Mouse (Mus musculus) heart, postnatal 10 days (tissue): Measurements from ENCODE around the gene Ttyh1. TPM values are rescaled to one million over a fixed set of nuclear protein-coding genes. Genes with fewer than 3 reads are reported as not detected.

Source experiments
- DNase-seq, 2 experiments: peaks; one replicate each; pipeline ENCODE4 v3.0.0; 2021
- intact Hi-C: fragments of 180-260 bp; cut with DNase I; formaldehyde crosslinking; loops from one replicate; pipeline ENCODE4 v1.15.1; 2025
- total RNA-seq, 2 experiments: library from RNA; stranded (reverse); gene quantifications; 2 replicates each; pipeline ENCODE4 v1.2.3; 2021

Ttyh1 gene
- total RNA-seq, 2 experiments from 2014 or later, result 1.4 to 2.3 TPM

DNA sequence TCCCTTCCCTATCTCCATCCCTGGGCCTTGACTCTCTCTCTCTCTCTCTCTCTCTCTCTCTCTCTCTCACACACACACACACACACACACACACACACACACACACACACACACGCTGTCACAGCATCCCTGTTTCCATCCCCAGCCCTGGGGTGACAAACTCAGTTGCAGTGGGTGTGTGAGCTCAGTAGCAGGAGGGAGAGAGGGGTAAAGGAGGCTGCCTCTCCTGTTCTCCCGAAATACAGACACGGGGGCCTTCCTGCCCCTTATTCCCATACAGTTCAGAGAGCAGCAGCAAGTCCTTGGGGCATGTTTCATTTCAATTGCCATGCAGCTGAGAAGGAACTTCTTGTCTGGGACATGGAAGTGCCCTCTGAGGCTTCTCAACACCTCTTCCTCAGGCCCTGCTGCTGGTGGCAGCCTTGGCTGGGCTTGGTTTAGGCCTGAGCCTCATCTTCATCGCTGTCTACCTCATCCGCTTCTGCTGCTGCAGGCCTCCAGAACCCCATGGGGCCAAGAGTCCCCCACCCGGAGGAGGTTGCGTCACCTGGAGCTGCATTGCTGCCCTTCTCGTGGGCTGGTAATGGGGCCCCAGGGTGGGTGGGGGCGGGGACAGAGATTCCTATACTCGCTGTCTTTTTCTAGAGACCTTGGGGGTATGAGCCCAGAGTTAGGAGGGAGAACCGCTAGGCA is 3.0 kb downstream of the Ttyh1 start:
- intact Hi-C loops, result no loop called here
- no peak for DNase-seq

- intact Hi-C loops, result no loop called here
- DNase-seq, result no peak
Observed at GRCm38 (mm10) chr7:4122783-4123182, 3.6 kb downstream of the Ttyh1 start.

DNA sequence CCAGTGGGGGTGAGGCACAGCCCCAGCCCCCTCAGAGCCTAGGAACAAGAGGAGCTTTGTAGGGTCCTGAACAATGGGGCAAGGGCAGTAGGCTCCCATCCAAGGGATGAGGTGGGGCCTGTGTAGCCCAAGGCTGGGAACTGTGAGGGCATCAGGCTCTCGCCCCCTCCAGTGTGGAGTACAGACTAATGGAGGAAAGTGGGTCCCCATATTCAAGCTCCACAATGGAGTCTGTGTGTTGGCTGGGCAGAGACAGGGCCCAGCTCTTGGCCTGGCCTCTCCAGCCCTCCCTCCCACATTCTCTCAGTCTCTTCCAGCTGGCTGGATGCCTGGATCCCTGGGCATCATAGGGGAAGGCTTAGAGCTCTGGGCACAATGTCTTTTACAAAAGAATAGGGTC is 4.5 kb downstream of the Ttyh1 start:
- peak; percentile 72 to 80 for DNase-seq
- intact Hi-C loops, result no loop called here

DNA sequence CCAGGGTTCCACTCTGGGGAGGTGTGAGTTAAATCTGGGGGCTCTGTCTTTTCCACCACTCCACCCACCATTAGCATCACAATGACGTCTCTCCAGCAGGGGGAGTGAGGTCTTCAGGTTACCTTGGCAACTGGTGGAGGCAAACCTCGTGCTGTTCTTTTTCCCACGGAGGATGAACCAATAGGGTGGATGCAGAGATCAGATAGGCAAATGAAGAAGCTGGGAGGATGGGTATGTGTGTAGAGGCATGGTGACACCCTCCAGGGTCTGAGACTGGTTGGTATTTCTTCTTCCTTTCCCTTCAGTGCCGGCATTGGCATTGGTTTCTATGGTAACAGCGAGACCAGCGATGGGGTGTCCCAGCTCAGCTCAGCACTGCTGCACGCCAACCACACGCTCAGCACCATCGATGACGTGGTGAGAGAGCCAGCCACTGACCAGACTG is 5.1 kb downstream of the Ttyh1 start:
- intact Hi-C loops, result no loop called here
- DNase-seq, result peak; percentile 50 to 59

GRCm38 (mm10) chr7:4124856-4125255 is 5.6 kb downstream of the Ttyh1 start:
- no peak for DNase-seq
- intact Hi-C loops, result no loop called here

- intact Hi-C loops, result no loop called here
Observed at GRCm38 (mm10) chr7:4125306-4125705, 6.1 kb downstream of the Ttyh1 start.

DNA sequence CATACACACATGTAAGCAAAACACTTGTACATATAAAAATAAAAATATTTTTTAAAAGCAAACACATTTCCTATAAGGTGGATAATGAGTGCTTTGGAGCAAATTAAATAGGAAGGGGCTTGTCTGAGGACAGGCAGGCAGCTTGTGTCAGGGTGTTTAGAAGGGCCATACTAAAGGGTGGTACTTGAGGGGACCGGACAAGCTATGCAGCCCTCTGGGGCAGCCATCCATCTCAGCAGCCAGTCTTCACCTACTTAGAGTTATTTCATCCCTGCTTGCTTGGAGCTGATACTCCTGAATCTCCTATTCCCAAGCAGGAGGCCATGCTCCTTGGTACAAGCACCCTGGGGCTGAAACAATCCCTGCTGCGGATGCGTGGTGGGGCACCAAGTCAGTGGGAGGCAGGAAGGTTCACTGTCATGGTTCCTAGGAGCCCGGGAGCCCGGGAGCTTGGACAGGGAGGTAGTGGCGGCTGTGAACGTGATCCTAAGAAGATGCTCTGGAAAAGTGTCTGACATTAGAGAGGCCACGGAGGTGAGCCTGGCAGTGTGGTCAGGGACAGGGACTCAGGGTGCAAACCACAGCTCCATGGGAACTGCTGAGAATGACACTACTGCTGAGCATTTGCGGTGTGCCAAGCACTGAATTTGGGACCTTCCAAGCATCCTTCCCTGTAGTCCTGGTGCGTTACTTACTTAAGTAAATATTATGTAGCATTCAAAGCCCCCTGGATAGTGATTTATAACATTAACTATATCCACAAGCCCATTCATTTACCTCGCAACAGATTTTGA is 8.0 kb downstream of the Ttyh1 start:
- no peak for DNase-seq
- intact Hi-C loops, result no loop called here

More at GRCm38 (mm10) chr7:4125306-4125705, 6.1 kb downstream of the Ttyh1 start:
- no peak for DNase-seq

GRCm38 (mm10) chr7:4127894-4128293 is 8.7 kb downstream of the Ttyh1 start:
- intact Hi-C loops, result no loop called here
- DNase-seq, result no peak

- intact Hi-C loops, result no loop called here
- peak; percentile 80 to 84 for DNase-seq
Observed at GRCm38 (mm10) chr7:4128860-4129259, 9.7 kb downstream of the Ttyh1 start.

DNA sequence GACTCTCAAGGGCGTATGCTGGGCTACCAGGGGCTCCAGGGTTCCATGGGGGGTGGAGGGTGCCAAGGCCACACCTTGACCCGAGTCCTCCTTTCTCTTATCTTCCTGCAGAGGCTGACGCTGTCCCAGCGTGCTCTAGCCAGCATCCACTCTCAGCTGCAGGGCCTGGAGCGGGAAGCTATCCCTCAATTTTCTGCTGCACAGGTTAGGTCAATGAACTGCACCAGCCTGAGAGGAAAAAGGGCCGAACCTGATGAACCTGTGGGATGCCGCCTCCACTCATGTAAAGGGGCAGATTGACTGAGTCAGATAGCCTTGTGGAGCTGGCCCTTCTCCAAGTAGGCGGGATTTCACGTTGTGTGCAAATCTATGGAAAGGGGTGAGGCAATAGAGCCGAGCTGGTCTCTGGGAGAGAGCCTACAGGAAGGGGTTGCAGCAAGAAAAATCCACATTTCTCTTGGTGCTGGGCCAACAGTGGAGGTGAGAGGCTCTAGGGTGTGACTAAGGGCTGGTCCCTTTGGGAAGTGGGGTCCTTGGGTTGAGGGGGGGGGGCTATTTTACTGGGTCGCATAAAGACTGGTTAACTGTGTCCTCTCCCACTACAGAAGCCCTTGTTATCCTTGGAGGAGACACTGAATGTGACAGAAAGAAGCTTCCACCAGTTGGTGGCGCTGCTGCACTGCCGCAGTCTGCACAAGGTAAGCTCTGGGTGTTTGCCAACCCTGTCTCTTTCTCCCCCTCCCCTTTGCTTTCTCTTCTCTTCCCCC is 11.7 kb downstream of the Ttyh1 start:
- intact Hi-C loops, result loop anchor here (1.0 to 10.0 kb wide), 3 partner anchors 164 to 340 kb away; no protein-coding TSS in a partner anchor
- DNase-seq, result peak; percentile 81 to 90

- intact Hi-C loops, result loop anchor here (1.0 to 10.0 kb wide), 3 partner anchors 163 to 339 kb away; no protein-coding TSS in a partner anchor
- DNase-seq, result no peak
Observed at GRCm38 (mm10) chr7:4131964-4132363, 12.8 kb downstream of the Ttyh1 start.

GRCm38 (mm10) chr7:4132581-4132980 is 13.4 kb downstream of the Ttyh1 start:
- no peak for DNase-seq
- intact Hi-C loops, result loop anchor here (10.0 kb wide), 1 partner anchor 162 kb away; no protein-coding TSS in a partner anchor

- intact Hi-C loops, result loop anchor here (10.0 kb wide), 1 partner anchor 162 kb away; no protein-coding TSS in a partner anchor
Observed at GRCm38 (mm10) chr7:4132998-4133397, 13.8 kb downstream of the Ttyh1 start.

DNA sequence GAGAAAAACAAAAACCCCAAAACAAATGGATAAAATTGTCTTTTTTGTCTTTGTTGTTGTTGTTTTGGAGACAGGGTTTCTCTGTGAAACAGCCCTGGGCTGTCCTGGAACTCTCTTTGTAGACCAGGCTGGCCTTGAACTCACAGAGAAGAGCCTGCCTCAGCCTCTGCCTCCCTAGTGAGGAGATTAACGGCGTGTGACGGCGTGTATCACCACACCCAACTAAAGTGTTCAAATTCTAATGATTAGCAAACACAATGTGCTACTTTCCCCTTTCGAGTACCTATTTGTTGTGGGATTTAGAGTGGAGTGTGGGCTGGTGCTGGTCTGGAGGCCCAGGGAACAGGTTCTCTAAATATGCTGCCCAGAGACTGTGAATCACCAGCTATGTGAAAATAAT is 15.7 kb downstream of the Ttyh1 start:
- intact Hi-C loops, result loop anchor here (5.0 to 10.0 kb wide), 3 partner anchors 160 to 443 kb away; partner anchors contain the start of genes Mboat7 and Tsen34
- DNase-seq, result no peak

More at GRCm38 (mm10) chr7:4132998-4133397, 13.8 kb downstream of the Ttyh1 start:
- DNase-seq, result no peak

- no peak for DNase-seq
- intact Hi-C loops, result loop anchor here (5.0 to 10.0 kb wide), 3 partner anchors 158 to 444 kb away; partner anchors contain the start of genes Mboat7 and Tsen34
Observed at GRCm38 (mm10) chr7:4136404-4136770, 17.2 kb downstream of the Ttyh1 start.

DNA sequence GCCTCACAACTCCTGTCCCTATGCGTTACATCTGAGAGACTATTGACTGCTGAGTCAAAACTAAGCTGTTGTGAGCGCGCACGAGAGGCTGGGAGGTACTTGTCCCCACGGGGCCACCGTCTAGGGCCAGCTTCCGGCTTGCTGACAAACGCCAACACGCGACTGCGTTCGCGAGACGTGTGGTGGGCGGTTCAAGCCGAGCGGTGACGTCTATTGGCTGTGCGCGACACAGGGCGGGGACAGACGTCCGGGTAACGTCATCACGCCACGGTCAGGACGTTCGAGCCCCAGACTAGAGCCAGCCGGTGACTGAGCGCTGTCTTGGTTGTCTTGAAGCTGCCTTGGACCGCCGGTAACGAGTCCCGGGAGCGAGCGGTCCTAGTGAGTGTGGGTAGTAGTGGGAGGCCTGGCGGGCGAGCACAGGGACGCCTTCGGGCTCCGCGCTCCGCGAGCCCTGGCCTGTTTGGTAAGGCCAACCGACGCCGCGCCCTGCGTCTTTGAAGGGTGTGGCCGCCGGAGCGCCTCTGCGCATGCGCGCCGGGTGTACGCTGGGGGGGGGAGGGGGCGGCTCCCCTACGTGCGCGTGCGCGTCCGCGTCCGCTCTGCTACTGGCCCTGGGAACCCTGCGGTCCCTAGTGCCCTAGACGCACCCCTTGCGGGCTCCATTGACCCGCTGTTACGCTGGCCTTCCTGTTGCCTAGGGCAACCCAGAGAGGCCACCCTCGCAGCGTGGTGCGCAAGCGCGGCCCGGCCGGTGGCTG is 17.7 kb downstream of the Ttyh1 start, which contains the start of gene Leng8:
Gene Leng8 (plus strand): TSS at position 269 of the 761 bp plus-strand sequence.
- DNase-seq, result peak; percentile 99 to 100
- intact Hi-C loops, result loop anchor here (5.0 to 10.0 kb wide), 3 partner anchors 158 to 445 kb away; partner anchors contain the start of genes Mboat7 and Tsen34

GRCm38 (mm10) chr7:4137746-4138145 is 18.5 kb downstream of the Ttyh1 start:
- intact Hi-C loops, result loop anchor here (5.0 to 10.0 kb wide), 3 partner anchors 157 to 445 kb away; partner anchors contain the start of genes Mboat7 and Tsen34
- no peak for DNase-seq

- no peak for DNase-seq
- intact Hi-C loops, result loop anchor here (5.0 to 10.0 kb wide), 3 partner anchors 157 to 446 kb away; partner anchors contain the start of genes Mboat7 and Tsen34
Observed at GRCm38 (mm10) chr7:4138181-4138580, 19.0 kb downstream of the Ttyh1 start.

DNA sequence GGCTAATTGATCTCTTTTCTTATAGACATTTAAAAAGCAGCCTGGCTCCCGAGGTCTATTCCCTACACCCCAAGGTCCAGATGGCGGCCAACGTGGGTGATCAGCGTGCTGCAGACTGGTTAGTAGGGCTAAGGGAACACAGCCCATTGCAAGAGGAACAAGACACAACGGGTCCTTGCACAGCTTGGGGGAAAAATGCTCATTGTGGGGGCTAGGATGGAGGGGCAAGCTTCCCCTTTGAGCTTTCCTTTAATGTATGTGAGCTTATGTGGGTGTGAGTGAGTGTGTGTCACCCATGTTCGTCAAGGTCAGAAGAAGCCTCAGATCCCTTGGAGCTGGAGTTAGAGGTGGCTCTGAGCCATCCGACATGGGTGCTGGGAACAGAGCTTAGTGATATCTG is 19.5 kb downstream of the Ttyh1 start:
- intact Hi-C loops, result loop anchor here (5.0 to 10.0 kb wide), 3 partner anchors 156 to 446 kb away; partner anchors contain the start of genes Mboat7 and Tsen34
- DNase-seq, result no peak
